ENCODE assay signal across 13 mouse cellular contexts in genomic region chr2:76926927-76927326, GRCm38 (mm10). TPM values are rescaled to one million over a fixed set of nuclear protein-coding genes. Genes with fewer than 3 reads are reported as not detected.
DNase-seq lines count a peak whose midpoint lies in the region; TF ChIP-seq lines count a peak whose summit lies in the region.
"Had no signal": no experiment of that assay in that cellular context is flagged by ENCODE, and none has a peak within 500 bp of the region (broad histone marks: within the 10 kb centered on the region; RNA-seq: fewer than 3 reads in every experiment).

No protein-coding gene starts in this region.

- no peak overlapping the region for H3K4me3 ChIP-seq in left cerebral cortex, adult 2 months
- no peak overlapping the region for H3K4me3 ChIP-seq in cortical plate, adult 2 months (ENCODE audit: insufficient read depth, low read length)
- H3K4me3 ChIP-seq: hindbrain, embryonic 15.5 days had no signal

- no peak overlapping the region for H3K27ac ChIP-seq in left cerebral cortex, adult 2 months
- H3K27ac ChIP-seq in cortical plate, adult 2 months (ENCODE audit: insufficient read depth, low read length): no peak overlapping the region
- H3K27ac ChIP-seq: hindbrain, embryonic 15.5 days; liver, embryonic 14.5 days had no signal

- peaks cover 2% of the 10 kb centered on the region; the same call in 1 of the 2 replicates for H3K4me1 ChIP-seq in cortical plate, adult 2 months (ENCODE audit: control insufficient read depth, insufficient read depth, low read length)
- H3K4me1 ChIP-seq: hindbrain, embryonic 15.5 days had no signal

- DNase-seq in embryo, embryonic 10.5 days (ENCODE audit: low spot score): peak; percentile 5
- no peak for DNase-seq in embryo, embryonic 9.5 days (ENCODE audit: extremely low spot score)
- no peak for DNase-seq in left cerebral cortex, adult 2 months (ENCODE audit: extremely low spot score in 1 of 2, low spot score in 2 of 2)
- no peak for DNase-seq in left cerebral cortex, adult 18-20 months (ENCODE audit: low spot score in 2 of 2)
- DNase-seq in cerebellum, adult 11 months: peak; percentile 28
- DNase-seq in ovary, adult 18-20 months (ENCODE audit: low spot score): no peak
- no peak for DNase-seq in ovary, postnatal 36 days (ENCODE audit: low spot score)
- DNase-seq: kidney, postnatal 25 days; thymus, postnatal 36 days had no signal

- intact Hi-C loops in left cerebral cortex, adult 2 months (cut with DNase I): loop anchor here (5.0 kb wide), 1 partner anchor 415 kb away; no protein-coding TSS in a partner anchor

- TF ChIP-seq POLR2A in cortical plate, adult 2 months (IDR thresholded peaks at IDR 0.05; ENCODE audit: extremely low read depth, insufficient read depth, low read length): no peak

- TF ChIP-seq CTCF in left cerebral cortex, adult 2 months (IDR thresholded peaks at IDR 0.05): peak; percentile 36
- peak; percentile 17; the same call in 1 of the 2 replicates for TF ChIP-seq CTCF in cortical plate, adult 2 months (IDR thresholded peaks at IDR 0.05; ENCODE audit: extremely low read depth, insufficient read depth, low read length)

RNA-seq across cellular contexts. Expression of gene Ttn, which starts 55.4 kb away (rescaled TPM):
- 1 to 10 TPM in 1 of 2 experiments, under 1 TPM in 1; 0.54 to 1.3 TPM for total RNA-seq in left cerebral cortex, adult 2 months (2021)
- under 1 TPM; 0.40 to 0.53 TPM for total RNA-seq in left cerebral cortex, adult 18-20 months (2021)
- polyA plus RNA-seq in cortical plate, adult 2 months (2012; rRNA removed): 0.10 and 0.13 TPM in 2 replicates
- polyA plus RNA-seq: G1E had no signal

Comparison
In these comparisons a context has a peak if more than half of its experiments do, and no peak if none do; other contexts are left out.
1. DNase-seq: peak in embryo, embryonic 10.5 days (single experiment) and cerebellum, adult 11 months (single experiment); none in embryo, embryonic 9.5 days (single experiment), left cerebral cortex, adult 2 months (0 of 2), left cerebral cortex, adult 18-20 months (0 of 2), ovary, adult 18-20 months (single experiment) and ovary, postnatal 36 days (single experiment).